Mouse (Mus musculus): ENCODE data around the gene Aars.
"Not testable (repeated sequence)": the region's sequence is repeated elsewhere in the genome, so short reads cannot be mapped to it uniquely, and the experiment has no call there.

Gene Aars

DNA sequence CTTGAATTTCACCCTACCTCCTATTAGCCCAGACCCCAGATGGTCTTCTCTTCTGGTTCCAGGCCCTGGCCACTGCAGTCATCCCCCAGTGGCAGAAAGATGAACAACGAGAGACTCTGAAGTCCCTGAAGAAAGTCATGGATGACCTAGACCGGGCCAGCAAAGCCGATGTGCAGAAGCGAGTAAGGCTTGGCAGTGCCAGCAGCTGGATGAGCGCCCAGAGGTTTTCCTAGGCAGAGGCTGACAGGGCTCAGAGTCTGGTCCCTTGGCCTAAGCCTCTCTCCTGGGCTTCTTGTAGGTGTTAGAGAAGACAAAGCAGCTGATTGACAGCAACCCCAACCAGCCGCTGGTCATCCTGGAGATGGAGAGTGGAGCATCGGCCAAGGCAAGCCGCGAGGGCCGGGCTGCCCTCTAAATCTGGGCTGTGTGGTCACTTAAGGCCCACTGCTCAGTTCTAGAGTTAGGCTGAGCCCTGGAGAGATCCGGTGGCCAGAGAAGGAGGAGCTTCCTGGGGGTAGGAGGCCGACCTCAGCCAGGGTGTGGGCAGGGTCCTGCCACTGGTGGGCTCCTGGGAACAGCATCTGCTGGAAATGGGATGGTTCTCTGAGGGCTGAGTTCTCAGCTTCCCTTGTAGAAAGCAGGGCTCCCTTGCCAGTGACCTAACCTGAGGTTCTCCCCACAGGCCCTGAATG lies 21.0 kb downstream of the Aars start:
- DNase-seq (ENCODE audit: low read depth, low spot score): peak; percentile 67

DNA sequence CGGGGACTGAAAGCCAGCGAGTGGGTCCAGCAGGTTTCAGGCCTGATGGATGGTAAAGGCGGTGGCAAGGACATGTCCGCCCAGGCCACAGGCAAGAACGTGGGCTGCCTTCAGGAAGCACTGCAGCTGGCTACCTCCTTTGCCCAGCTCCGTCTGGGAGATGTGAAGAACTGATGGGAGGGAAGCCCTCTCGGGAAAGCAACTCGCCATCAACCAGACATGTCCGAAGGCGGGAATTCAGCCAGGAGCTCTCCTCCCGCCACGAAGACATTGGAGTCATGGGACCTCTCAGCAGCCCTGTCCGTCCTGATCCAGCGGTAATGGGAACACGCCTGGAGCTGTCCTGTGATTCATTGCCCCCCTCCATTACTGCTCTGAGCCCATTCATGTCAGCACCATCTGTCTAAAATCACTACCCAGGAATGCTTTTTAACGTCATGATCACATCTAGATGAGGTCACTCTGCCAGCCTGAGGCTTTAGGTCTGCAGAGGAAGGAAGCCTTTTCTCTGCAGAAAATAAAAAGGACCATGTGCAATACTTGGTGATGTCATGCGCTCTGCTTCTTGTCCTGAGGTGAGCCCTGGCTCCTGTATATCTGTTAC lies 22.2 kb downstream of the Aars start:
- peak; percentile 59 for DNase-seq (ENCODE audit: low read depth, low spot score)

DNA sequence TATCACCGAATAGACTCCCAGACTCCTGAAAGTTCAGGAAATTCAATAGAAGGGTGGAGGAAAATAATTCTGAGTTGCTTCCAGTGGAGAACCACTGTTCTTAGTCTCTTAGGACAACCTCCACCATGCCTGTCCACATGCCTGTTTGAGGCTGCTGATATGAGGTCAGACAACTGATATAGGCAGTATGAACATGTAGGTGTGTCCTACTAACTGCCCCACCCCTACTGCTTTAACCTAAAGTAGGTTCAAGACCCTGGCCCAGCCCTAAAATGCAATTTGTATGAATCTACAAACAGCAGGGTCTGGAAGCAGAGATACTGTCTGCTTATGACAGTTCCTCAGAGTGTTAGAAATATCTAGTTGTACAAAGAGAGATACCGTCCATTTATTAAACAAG lies 22.7 kb downstream of the Aars start:
- DNase-seq (ENCODE audit: low read depth, low spot score): no peak

DNA sequence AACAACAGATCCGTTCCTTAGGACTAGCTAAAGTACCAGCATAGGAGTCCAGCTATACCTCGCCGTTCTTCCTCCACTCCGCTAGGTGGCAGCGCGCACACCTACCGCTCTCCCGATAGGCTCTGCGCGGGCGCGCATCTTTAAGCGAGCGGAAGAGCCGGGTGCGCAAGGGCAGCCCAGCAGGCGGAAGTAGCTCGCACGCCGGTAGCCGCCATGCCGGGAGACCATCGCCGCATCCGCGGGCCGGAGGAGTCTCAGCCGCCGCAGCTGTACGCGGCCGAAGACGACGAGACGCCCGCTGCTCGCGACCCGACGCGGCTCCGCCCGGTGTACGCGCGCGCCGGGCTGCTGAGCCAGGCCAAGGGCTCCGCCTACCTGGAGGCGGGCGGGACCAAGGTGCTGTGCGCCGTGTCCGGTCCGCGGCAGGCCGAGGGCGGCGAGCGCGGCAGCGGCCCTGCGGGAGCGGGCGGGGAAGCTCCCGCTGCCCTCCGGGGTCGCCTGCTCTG lies 23.3 kb downstream of the Aars start, which contains the start of gene Exosc6:
Exosc6 (plus strand) TSS at position 182 of the 506 bp plus-strand sequence.
- DNase-seq (ENCODE audit: low read depth, low spot score): peak; percentile 98

- peak; percentile 68 for DNase-seq (ENCODE audit: low read depth, low spot score)
Measured at GRCm38 (mm10) chr8:111056691-111057293, 23.8 kb downstream of the Aars start.

- DNase-seq (ENCODE audit: low read depth, low spot score): peak; percentile 86
Measured at GRCm38 (mm10) chr8:111058946-111059572, 26.1 kb downstream of the Aars start.

- DNase-seq (ENCODE audit: low read depth, low spot score): no peak
Measured at GRCm38 (mm10) chr8:111061688-111062071, 28.7 kb downstream of the Aars start.

DNA sequence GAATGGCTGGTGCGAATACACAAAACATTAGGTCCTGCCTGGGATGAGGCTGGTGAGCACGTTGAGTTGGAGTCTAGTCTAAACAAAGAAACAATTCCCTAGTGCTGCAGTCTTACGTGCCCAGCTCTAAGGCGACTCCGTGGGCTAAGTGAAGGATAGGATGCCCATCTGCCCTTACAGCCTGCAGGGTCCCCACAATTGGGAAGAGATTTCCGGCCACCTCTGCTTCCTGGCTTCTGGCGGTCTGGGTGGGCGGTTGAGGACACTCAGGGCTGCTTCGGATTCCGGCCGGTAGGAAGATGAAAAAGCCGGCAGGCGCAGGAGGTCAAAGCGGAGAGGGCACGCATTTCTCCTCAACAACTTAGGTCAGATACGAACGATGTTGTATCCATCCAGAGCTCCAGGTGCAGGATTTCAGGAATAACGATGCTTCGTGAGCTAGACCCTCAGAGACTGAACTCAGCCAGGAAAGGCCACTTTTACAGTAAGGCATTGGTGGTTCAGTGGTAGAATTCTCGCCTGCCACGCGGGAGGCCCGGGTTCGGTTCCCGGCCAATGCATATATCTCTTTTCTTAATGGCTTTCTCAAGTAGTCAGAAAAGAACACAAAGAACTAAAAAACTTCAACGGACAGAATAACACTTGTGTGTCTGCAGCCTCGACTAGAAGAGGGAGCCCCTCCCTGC lies 29.3 kb downstream of the Aars start:
- DNase-seq (ENCODE audit: low read depth, low spot score): peak; percentile 82

- no peak for DNase-seq (ENCODE audit: low read depth, low spot score)
Measured at GRCm38 (mm10) chr8:111062893-111063292, 29.9 kb downstream of the Aars start.

- DNase-seq (ENCODE audit: low read depth, low spot score): no peak
Measured at GRCm38 (mm10) chr8:111066308-111066707, 33.4 kb downstream of the Aars start.

GRCm38 (mm10) chr8:111067439-111067838 lies 34.5 kb downstream of the Aars start:
- no peak for DNase-seq (ENCODE audit: low read depth, low spot score)

GRCm38 (mm10) chr8:111068660-111069059 lies 35.7 kb downstream of the Aars start:
- DNase-seq (ENCODE audit: low read depth, low spot score): not testable (repeated sequence)

- DNase-seq (ENCODE audit: low read depth, low spot score): no peak
Measured at GRCm38 (mm10) chr8:111075926-111076325, 43.0 kb downstream of the Aars start.

DNA sequence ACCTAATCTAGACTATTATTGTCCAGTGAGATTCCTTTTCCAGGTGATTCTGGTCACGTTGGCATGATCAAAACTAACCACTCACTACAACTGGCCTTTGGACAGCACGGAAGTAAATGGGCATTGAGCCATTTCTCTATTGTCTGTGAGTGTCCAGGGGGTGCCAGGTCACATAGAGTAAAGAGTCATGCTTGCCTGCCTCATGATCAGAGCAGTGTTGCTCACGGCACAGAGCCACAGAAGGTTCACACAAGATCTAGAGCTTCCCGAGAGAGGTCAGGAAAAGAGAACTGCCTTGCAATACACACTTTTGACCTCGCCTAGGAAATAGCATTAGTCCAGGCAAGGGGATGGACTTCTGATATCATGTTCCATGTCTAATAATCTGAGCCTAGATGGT lies 46.5 kb downstream of the Aars start:
- no peak for DNase-seq (ENCODE audit: low read depth, low spot score)

DNA sequence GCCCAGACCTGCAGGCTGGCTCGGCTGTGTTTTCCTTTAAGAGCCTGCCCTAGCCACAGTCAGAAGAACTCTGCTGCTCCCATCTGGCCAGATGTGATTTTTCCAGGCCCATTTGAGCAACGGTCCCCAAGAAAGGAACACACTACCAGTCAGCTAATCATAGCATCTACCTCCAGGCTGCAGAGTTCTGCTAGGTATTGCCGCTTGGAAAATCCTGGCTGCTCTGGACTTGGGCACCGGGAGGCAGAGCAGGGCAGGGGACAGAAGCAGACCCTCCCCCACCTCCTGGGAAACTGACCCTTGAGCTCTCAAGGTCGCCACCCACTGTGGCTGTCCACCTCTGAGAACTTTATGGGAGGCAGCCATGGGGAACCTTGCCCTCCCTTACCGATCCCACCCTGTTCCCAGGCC lies 46.9 kb downstream of the Aars start:
- peak; percentile 74 for DNase-seq (ENCODE audit: low read depth, low spot score)

GRCm38 (mm10) chr8:111081580-111082258 lies 48.8 kb downstream of the Aars start:
- no peak for DNase-seq (ENCODE audit: low read depth, low spot score)

- not testable (repeated sequence) for DNase-seq (ENCODE audit: low read depth, low spot score)
Measured at GRCm38 (mm10) chr8:111083936-111084335, 51.0 kb downstream of the Aars start.

DNA sequence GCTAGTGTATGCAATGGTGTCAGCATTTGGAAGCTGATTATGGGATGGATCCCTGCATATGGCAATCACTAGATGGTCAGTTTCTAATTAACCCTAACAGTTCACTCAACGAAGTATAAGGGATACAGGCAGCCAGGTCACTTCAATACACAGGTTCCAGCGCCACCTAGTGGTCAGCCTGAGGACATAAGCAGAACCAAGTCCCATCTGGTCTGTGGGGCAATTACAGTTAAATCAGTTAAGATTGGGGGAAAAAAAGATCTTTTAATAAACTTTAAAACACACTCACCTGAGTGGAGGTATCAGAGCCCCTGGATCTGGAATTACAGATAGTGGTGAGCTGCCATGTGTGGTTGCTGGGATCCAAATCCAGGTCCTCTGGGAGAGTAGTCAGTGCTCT lies 57.2 kb downstream of the Aars start:
- DNase-seq (ENCODE audit: low read depth, low spot score): peak; percentile 92

DNA sequence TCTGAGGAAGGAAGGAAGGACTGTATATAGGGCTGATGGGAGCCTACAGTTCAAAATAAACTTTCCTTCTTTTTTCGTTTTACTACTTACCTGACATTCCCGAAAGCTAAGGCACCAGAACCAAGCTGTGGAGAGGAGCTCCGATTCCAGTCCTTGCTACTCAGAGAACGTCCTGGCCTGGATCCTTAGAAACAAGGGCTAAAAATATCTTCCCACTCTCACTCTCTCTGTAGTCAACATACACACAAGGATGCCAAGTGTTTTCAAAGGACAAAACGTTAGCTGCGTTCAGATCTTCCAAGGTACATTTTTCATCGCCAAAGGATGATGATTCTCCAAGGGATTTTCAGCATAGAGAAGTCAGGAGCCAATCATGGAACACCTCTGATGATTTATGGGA lies 58.8 kb downstream of the Aars start:
- no peak for DNase-seq (ENCODE audit: low read depth, low spot score)

DNA sequence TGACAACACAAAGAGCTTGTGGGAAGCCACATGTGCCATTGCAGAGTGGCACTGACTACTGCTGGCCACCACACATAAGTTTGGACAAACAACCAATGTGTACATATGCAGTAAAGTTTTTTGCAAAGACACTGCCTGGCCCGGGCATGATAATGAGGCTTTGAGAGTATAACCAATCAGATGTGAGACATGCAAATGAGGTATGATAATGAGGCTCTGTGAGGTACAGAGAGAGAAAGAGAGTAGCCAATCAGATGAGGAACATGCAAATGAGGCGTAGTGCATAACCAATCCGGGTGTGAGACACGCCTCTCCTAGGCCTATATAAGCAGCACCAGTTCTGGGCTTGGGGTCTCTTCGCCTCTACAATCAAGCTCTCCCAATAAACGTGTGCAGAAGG lies 59.4 kb downstream of the Aars start, which contains the start of gene Clec18a:
Clec18a (minus strand) TSS at position 101 of the 400 bp plus-strand sequence.
- not testable (repeated sequence) for DNase-seq (ENCODE audit: low read depth, low spot score)
